Mouse (Mus musculus) c-Kit-positive CD71-negative TER-119-negative erythroid progenitor cells, embryonic 14.5 days (primary cell): ENCODE results near the gene Mpped2.

ENCODE experiments used
- DNase-seq: peaks from one replicate; pipeline ENCODE4 v3.0.0-alpha.2; 2013; ENCODE audit warnings: low read depth

Gene Mpped2

GRCm38 (mm10) chr2:106815898-106816297 is 122.8 kb downstream of the Mpped2 start:
- DNase-seq = no peak

GRCm38 (mm10) chr2:106821292-106821691 is 128.2 kb downstream of the Mpped2 start:
- DNase-seq = no peak

- DNase-seq = no peak
These were observed 128.8 kb downstream of the Mpped2 start for GRCm38 (mm10) chr2:106821883-106822282.

GRCm38 (mm10) chr2:106822540-106822939 is 129.5 kb downstream of the Mpped2 start:
- DNase-seq = no peak

GRCm38 (mm10) chr2:106825461-106825860 is 132.4 kb downstream of the Mpped2 start:
- DNase-seq = no peak

- DNase-seq = no peak
These were observed 133.0 kb downstream of the Mpped2 start for GRCm38 (mm10) chr2:106826023-106826422.

GRCm38 (mm10) chr2:106826806-106827205 is 133.7 kb downstream of the Mpped2 start:
- no peak for DNase-seq

GRCm38 (mm10) chr2:106828573-106829310 is 135.7 kb downstream of the Mpped2 start:
- no peak for DNase-seq

- no peak for DNase-seq
These were observed 136.4 kb downstream of the Mpped2 start for GRCm38 (mm10) chr2:106829420-106829819.

GRCm38 (mm10) chr2:106832577-106832976 is 139.5 kb downstream of the Mpped2 start:
- no peak for DNase-seq

- no peak for DNase-seq
These were observed 140.1 kb downstream of the Mpped2 start for GRCm38 (mm10) chr2:106833212-106833611.

GRCm38 (mm10) chr2:106835321-106835720 is 142.3 kb downstream of the Mpped2 start:
- no peak for DNase-seq

GRCm38 (mm10) chr2:106837241-106837640 is 144.2 kb downstream of the Mpped2 start:
- no peak for DNase-seq

- DNase-seq = no peak
These were observed 151.1 kb downstream of the Mpped2 start for GRCm38 (mm10) chr2:106844147-106844546.

GRCm38 (mm10) chr2:106844766-106845678 is 152.0 kb downstream of the Mpped2 start:
- DNase-seq = no peak

- DNase-seq = no peak
These were observed 153.4 kb downstream of the Mpped2 start for GRCm38 (mm10) chr2:106846511-106846910.

- no peak for DNase-seq
These were observed 156.3 kb downstream of the Mpped2 start for GRCm38 (mm10) chr2:106849389-106849788.

GRCm38 (mm10) chr2:106851515-106851914 is 158.4 kb downstream of the Mpped2 start:
- no peak for DNase-seq

- DNase-seq = no peak
These were observed 161.1 kb downstream of the Mpped2 start for GRCm38 (mm10) chr2:106854213-106854612.

GRCm38 (mm10) chr2:106854758-106855157 is 161.7 kb downstream of the Mpped2 start:
- DNase-seq = no peak

- DNase-seq = no peak
These were observed 162.1 kb downstream of the Mpped2 start for GRCm38 (mm10) chr2:106855184-106855583.

GRCm38 (mm10) chr2:106855623-106856350 is 162.7 kb downstream of the Mpped2 start:
- DNase-seq = no peak
